Mouse (Mus musculus) ES-Bruce4 (cell line): ENCODE measurements around the gene Zfp747.

ENCODE experiments used
- CTCF ChIP-seq: IDR thresholded peaks from one replicate; pipeline ENCODE4 v1.8.1; 2011; ENCODE audit warnings: low read depth, low read length
- EP300 ChIP-seq: IDR thresholded peaks from 2 replicates; pipeline ENCODE4 v1.6.1; 2011; ENCODE audit warnings: low read depth, low read length; ENCODE audit not compliant: insufficient read depth

- TF ChIP-seq CTCF (no peak), EP300 (no peak)
These were observed 18.0 kb downstream of the Zfp747 start for GRCm38 (mm10) chr7:127357871-127358270.
